Mouse (Mus musculus) CD4-positive, CD25-positive, alpha-beta regulatory T cell, adult 2 months (primary cell): ENCODE measurements around the gene Mfsd13b.
"Not testable (repeated sequence)": the region's sequence is repeated elsewhere in the genome, so short reads cannot be mapped to it uniquely, and the experiment has no call there.

Experiments used
- DNase-seq: peaks from one replicate; pipeline ENCODE4 v3.0.0-alpha.2; 2012; ENCODE audit warnings: low read depth, low spot score

Gene Mfsd13b

DNA sequence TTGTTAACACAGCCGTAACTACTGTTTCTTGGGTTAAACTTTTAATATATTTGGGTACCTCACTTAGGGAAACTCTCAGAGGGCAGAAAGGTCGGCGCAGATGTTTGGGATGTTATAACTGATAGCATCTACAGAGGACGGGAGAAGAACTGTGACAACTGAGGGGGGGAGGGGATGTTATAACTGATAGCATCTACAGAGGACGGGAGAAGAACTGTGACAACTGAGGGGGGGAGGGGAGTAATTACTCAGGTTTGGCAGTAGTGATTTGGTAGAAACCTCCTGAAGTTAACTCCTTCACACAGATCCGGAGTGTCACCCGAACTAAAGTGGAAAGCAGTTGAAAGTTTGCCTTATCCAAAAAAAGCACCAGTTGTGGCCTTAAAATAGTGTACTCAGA lies 659 bp downstream of the Mfsd13b start:
- DNase-seq = peak; percentile 52

DNA sequence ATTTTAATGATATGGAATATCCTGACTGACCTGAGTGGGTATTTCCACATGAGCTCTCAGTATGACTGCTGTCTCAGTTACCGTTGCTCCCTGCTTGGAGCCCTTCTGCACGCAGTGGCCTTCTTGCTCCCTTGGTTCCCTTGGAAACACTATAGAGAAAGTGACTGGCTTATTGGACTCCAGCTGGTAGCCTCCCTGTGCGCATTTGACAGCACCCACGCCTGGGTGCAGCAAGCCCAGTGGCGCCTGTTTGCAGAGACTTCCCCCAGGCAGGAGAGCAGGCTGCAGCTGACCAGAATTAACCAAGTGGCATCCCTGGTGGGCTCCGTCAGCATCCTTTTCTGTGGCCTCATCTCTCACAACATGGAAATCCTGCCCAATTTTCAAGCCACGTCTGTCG lies 8.9 kb downstream of the Mfsd13b start:
- no peak for DNase-seq

GRCm38 (mm10) chr7:120999021-120999530 lies 16.8 kb downstream of the Mfsd13b start:
- no peak for DNase-seq

DNA sequence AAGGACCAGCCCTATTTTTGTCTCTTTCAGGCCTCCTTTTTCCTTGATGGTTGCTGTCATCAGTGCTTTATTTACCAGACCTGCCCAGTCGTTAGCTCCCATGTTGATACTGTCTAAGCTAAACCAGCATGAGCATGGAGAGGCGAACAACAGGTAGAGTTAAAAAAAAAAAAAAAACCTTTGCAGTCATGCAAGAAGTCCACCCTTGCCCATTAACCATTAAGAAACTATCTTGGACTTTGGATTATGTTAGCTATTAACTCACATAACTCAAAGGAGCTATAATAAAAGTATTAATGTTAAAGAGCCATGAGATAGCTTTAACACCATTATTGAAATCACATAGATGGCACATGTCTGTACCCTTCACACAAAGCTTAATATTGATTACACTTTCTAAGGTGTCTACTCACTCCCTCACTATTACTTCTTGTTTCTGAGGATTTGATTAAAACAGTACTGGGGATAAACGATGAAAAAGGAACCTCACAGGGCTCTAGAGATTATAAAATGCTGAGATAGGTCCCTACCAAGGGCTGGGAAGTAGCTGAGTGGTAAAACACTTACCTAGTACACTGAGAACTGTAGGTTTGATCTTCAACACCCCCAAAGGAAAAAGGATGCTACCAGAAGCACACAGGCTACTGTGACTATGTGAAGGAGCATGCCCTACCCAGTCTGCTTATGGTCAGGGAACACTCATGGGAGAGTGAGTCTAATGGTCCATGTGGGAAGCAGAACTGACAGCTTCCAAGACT lies 17.9 kb downstream of the Mfsd13b start:
- no peak for DNase-seq

DNA sequence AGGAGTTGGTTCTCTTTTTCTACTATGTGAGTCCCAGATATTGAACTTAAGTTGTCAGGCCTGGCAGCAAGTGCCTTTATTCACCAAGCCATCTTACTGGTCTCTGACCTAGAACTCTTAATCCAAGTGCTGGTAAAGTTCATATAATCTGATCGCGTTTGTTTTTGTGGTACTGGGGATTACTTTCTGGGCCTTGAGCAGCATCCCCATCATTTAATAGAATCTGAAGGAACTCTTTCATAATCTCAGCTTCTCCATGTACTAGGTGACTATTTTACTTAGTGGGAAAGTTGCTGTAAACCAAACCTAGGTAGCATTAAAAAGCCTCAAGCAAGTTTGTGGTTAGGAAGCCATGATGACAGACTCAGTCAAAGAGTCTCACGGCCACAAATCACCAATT lies 19.6 kb downstream of the Mfsd13b start:
- no peak for DNase-seq

- DNase-seq = no peak
Measured at GRCm38 (mm10) chr7:121002407-121002928, 20.2 kb downstream of the Mfsd13b start.

DNA sequence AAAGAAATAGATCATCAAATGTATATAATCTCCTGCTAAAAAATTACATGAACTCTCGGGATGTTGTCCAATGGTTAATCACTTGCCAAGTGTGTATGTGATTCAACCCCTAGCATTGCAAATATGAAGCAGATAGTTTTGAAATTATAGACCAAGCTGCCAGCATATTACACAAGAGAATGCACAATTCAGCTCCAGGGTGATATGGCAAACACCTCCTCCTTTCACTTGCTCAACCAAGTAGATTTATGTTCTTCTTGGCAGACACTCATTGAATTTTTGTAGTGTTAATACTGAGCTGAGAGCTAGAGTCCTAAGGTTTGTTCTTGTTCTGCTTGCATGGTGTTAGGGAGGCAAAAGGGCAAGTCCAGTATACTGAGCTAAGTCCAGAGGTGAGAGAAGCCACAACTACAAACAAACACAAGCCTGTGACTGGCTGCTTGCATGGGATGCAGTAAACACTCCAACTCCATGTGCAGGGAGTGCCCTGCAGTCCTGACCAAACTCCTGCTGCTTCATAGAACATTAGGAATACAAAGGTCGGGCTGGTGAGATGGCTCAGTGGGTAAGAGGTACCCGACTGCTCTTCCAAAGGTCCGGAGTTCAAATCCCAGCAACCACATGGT lies 21.6 kb downstream of the Mfsd13b start:
- no peak for DNase-seq

GRCm38 (mm10) chr7:121011794-121012689 lies 29.7 kb downstream of the Mfsd13b start:
- no peak for DNase-seq

DNA sequence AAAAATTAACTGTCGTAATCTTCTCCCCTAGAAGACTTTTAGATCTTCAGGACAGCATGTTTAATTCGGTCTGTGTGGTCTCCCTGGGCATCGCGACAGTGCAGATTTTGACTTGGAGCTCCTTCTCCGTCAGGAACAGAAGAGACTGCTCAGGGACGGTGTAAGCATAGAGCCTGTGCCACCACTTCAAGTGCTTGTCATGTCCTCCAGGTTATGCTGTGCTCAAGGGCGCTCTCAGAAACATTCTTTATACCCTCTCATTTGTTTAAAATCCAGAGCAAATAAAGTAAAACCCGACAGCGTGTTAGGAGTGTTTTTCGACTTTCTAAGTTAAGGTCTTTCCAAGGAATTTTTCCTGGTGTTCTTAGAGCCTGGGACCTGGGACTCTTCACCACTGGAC lies 32.2 kb downstream of the Mfsd13b start:
- DNase-seq = no peak

DNA sequence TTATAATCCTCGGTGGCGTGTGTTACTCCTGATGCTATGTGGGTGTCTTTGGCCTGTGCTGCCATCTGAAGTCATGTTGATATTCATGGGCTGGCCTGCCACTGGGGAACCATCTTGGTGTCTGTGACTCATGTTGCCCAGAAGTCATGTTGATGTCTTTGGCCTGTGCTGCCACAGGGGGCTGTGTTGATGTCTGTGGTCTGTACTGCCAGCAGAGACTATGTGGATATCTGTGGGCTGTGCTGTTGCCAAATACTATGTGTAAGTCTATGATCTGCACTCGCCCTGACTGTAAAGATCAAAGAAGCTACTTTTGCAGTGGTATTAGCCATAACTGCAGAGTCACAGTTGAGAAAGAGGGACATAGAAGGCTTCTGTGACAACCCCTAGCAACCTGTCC lies 36.5 kb downstream of the Mfsd13b start:
- no peak for DNase-seq

- DNase-seq = peak; percentile 53
Measured at GRCm38 (mm10) chr7:121020277-121020676, 38.0 kb downstream of the Mfsd13b start.

GRCm38 (mm10) chr7:121025221-121026008 lies 43.1 kb downstream of the Mfsd13b start:
- DNase-seq = no peak

- DNase-seq = no peak
Measured at GRCm38 (mm10) chr7:121026300-121026699, 44.0 kb downstream of the Mfsd13b start.

DNA sequence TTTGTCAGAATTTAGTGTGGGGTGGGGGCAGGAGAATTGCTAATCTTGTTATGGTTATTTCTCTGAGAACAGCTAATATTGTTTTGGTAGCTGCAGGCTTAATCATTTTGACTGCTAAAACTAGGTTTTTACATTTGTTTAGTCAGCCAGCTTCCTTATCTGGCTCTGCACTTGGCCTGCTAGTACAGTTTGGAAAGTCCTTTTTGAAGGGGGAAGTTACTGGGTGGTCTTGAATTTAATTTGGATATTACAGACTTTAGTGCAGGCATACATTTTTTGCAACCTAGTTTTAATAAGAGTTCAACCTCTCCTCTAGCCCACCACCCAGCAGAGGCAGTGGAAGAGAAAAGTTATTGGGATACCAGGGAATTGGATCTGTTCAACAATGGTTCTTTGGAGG lies 47.6 kb downstream of the Mfsd13b start:
- DNase-seq = not testable (repeated sequence)

- DNase-seq = peak; percentile 97
Measured at GRCm38 (mm10) chr7:121033856-121034652, 51.7 kb downstream of the Mfsd13b start, which contains the start of gene Mettl9. Gene Mettl9, plus strand, starts transcription at chr7:121034445.

DNA sequence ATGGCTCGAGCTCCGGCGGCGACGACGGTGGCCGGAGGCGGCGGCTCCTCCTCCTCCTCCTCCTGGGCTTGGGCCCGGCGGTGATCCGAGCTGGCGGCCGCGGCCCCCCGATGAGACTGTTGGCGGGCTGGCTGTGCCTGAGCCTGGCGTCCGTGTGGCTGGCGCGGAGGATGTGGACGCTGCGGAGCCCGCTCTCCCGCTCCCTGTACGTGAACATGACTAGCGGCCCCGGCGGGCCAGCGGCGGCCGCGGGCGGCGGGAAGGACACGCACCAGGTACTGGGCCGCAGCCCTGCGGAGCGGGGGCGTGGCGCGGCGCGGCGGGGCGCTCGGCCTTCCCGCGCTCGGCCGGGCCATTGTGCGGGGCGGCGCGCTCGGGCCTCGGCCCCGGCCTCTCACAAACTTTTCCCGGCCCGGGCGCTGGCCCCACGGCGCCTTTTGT lies 52.4 kb downstream of the Mfsd13b start:
- no peak for DNase-seq

DNA sequence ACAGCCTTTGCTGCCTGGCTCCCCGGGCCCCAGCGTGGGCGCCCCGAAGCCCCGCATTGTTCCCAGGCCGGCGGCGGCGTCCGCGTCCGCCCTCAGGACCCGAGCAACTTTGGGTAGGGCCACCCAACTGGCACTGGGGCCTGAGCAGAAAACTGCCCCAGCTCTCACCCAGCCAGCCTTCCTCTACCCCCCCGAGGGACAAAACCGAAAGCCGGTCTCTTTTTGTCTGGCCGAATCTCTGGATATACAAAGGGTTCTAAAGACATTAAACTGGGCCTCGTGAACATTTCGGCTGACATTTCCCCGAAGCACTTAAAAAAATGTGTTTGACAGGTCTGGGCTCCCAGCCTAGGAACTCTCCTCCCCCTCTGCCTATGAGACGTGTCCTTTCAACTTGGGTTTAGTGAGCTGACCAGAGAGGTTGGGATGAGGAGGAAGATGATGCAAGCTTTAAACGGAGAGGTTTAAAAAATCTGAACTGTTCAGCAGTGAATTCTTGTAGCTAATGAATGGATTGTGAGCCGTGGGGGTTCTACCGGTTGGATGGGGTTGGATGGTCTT lies 52.9 kb downstream of the Mfsd13b start:
- no peak for DNase-seq

DNA sequence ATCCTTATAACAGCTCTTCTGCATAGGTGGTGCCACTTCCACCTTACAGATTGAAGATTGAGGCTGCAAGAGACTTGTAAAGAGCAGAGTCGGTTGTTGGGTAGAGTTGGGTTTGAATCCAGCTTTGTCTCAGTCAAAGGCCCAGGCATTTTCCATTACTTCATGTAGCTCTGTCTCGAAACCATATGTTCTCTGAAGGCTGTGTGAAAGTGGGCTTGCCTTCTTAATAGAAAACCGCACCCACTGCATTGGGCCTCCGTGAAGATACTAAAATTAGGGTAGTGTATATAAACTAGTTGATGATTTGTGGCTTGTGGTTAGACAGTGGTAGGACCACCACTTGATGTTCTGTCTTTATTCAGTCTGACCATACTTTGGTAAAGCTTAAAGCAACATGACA lies 58.3 kb downstream of the Mfsd13b start:
- DNase-seq = no peak

- DNase-seq = no peak
Measured at GRCm38 (mm10) chr7:121041989-121042388, 59.7 kb downstream of the Mfsd13b start.

DNA sequence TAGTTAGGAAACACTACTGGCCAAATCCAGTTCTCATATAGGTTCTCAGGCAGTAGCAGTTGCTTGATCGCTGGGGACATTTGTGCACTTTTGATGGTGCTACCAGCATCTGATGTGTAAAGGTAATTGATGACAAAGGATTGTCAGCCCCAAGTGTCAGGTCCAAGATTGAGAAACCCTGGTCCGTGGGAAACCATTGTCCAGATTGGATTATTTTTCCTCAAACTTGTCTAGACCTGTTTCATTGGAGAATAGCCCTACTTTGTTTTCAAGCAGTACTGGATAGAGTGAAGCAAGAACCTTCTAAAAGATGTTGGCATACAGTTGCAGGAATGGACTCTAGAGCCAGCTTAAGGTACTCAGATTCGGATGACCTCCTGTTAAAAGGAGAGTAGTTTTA lies 60.7 kb downstream of the Mfsd13b start:
- DNase-seq = no peak
